Mouse (Mus musculus): ENCODE data around the gene Slc38a2. TPM values are rescaled to one million over a fixed set of nuclear protein-coding genes. Genes with fewer than 3 reads are reported as not detected.

Slc38a2 gene
- total and polyA plus RNA-seq, 3 experiments: 59.3 to 209 (median 149) TPM

GRCm38 (mm10) chr15:96694988-96695387 is 4.5 kb downstream of the Slc38a2 start:
- 0 out of 2 replicates have a peak overlapping the region, but pooled peaks have one; percentile 10 for H3K9ac ChIP-seq (ENCODE audit: low read depth, low read length)
- intact Hi-C loops (cut with DNase I): loop anchor here (5.0 to 10.0 kb wide), 4 partner anchors 77 to 490 kb away; partner anchors contain the start of gene Arid2
- TF ChIP-seq EP300 (IDR thresholded peaks at IDR 0.05; ENCODE audit: insufficient read depth, low read depth, low read length): no peak
- TF ChIP-seq CTCF (IDR thresholded peaks at IDR 0.05): no peak
- TF ChIP-seq POLR2A (IDR thresholded peaks at IDR 0.05; ENCODE audit: insufficient read depth, low read depth, low read length): no peak
- peaks cover 5% of the 10 kb centered on the region for H3K4me1 ChIP-seq (ENCODE audit: control insufficient read depth, insufficient read depth, low read length)
- no peaks in the 10 kb centered on the region for H3K27me3 ChIP-seq (ENCODE audit: control insufficient read depth, insufficient read depth, low read length)
- peaks cover 63% of the 10 kb centered on the region for H3K36me3 ChIP-seq (ENCODE audit: control insufficient read depth, insufficient read depth, low read length)
- H3K4me3 ChIP-seq: peak overlapping the region; percentile 88
- no peaks in the 10 kb centered on the region for H3K79me2 ChIP-seq (replicated peaks; ENCODE audit: control insufficient read depth, insufficient read depth, low read length)
- WGBS: 61% methylated on average over 7 of the region's 7 CpGs
- no peak for DNase-seq
- peak overlapping the region; percentile 99 for H3K27ac ChIP-seq

DNA sequence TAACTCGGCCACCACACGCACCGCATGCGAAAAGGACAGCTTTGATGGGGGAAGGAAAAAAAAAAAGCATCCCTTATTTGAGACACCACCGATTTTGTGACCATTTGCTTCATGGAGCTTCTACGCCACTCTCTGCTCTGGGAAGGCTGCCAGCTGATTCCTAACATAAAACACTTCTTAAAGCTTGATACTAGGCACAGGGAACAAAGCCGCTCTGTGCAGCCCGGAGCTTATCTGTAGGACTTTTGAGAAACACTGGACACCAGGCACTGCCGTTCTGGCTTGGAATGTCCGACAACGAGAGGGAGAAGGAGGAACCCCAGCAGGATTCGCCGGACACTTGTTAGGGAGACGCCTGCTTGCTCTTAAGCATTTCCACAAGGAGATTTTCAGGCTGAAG is 5.8 kb downstream of the Slc38a2 start:
- peak overlapping the region; percentile 23; the same call in 1 of the 2 replicates for H3K4me3 ChIP-seq

DNA sequence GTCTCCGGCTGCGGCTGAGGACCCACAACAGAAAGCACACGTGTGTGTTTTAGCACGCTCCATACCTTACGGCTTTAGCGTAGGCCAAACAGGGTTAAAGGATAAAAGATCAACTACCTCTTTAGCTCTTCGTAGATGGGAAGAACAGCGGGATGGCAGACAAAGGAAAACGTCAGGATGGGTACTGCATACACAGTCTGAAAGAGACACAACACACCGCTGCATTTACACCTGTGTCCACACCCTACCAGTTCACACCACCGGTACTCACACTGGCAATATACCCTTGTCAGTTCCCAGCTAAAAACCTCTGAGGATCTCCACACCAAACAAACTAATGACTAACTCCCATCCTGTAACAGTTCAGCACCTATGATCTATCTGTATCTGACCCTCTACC is 7.1 kb downstream of the Slc38a2 start:
- TF ChIP-seq EP300 (IDR thresholded peaks at IDR 0.05; ENCODE audit: insufficient read depth, low read depth, low read length) (no peak), POLR2A (IDR thresholded peaks at IDR 0.05; ENCODE audit: insufficient read depth, low read depth, low read length) (0 out of 2 replicates have a peak, but pooled peaks have one; percentile 29)
- intact Hi-C loops (cut with DNase I): loop anchor here (10.0 kb wide), 1 partner anchor 492 kb away; no protein-coding TSS in a partner anchor
- Histone ChIP-seq H3K27me3 (ENCODE audit: control insufficient read depth, insufficient read depth, low read length) (no peaks in the 10 kb centered on the region), H3K27ac (no peak overlapping the region; the same call in 1 of the 2 replicates), H3K9ac (ENCODE audit: low read depth, low read length) (no peak overlapping the region), H3K79me2 (replicated peaks; ENCODE audit: control insufficient read depth, insufficient read depth, low read length) (no peaks in the 10 kb centered on the region), H3K4me3 (no peak overlapping the region), H3K36me3 (ENCODE audit: control insufficient read depth, insufficient read depth, low read length) (peaks cover 72% of the 10 kb centered on the region), H3K4me1 (ENCODE audit: control insufficient read depth, insufficient read depth, low read length) (peaks cover 6% of the 10 kb centered on the region)
- DNase-seq: no peak
- WGBS: 76% methylated on average over 11 of the region's 11 CpGs

More for the DNA sequence above, 5.8 kb downstream of the Slc38a2 start:
- peak in 1 of 2 experiments; percentile 35 for DNase-seq
- intact Hi-C loops (cut with DNase I): loop anchor here (10.0 kb wide), 1 partner anchor 491 kb away; no protein-coding TSS in a partner anchor
- Histone ChIP-seq H3K79me2 (replicated peaks; ENCODE audit: control insufficient read depth, insufficient read depth, low read length) (no peaks in the 10 kb centered on the region), H3K4me1 (ENCODE audit: control insufficient read depth, insufficient read depth, low read length) (peaks cover 6% of the 10 kb centered on the region), H3K27ac (peak overlapping the region; percentile 32), H3K9ac (ENCODE audit: low read depth, low read length) (peak overlapping the region; percentile 5; the same call in 1 of the 2 replicates), H3K27me3 (ENCODE audit: control insufficient read depth, insufficient read depth, low read length) (no peaks in the 10 kb centered on the region), H3K36me3 (ENCODE audit: control insufficient read depth, insufficient read depth, low read length) (peaks cover 71% of the 10 kb centered on the region)
- TF ChIP-seq EP300 (IDR thresholded peaks at IDR 0.05; ENCODE audit: insufficient read depth, low read depth, low read length) (no peak), CTCF (IDR thresholded peaks at IDR 0.05) (no peak), POLR2A (IDR thresholded peaks at IDR 0.05; ENCODE audit: insufficient read depth, low read depth, low read length) (no peak)
- 39% methylated on average over 14 of the region's 14 CpGs for WGBS

GRCm38 (mm10) chr15:96691381-96691780 is 8.1 kb downstream of the Slc38a2 start:
- intact Hi-C loops (cut with DNase I): loop anchor here (10.0 kb wide), 1 partner anchor 493 kb away; no protein-coding TSS in a partner anchor
- Histone ChIP-seq H3K79me2 (replicated peaks; ENCODE audit: control insufficient read depth, insufficient read depth, low read length) (no peaks in the 10 kb centered on the region), H3K27me3 (ENCODE audit: control insufficient read depth, insufficient read depth, low read length) (no peaks in the 10 kb centered on the region), H3K27ac (no peak overlapping the region), H3K4me1 (ENCODE audit: control insufficient read depth, insufficient read depth, low read length) (peaks cover 5% of the 10 kb centered on the region), H3K36me3 (ENCODE audit: control insufficient read depth, insufficient read depth, low read length) (peaks cover 64% of the 10 kb centered on the region), H3K9ac (ENCODE audit: low read depth, low read length) (no peak overlapping the region), H3K4me3 (no peak overlapping the region)
- WGBS: 75% methylated on average over 15 of the region's 15 CpGs
- DNase-seq: no peak
- TF ChIP-seq POLR2A (IDR thresholded peaks at IDR 0.05; ENCODE audit: insufficient read depth, low read depth, low read length) (no peak), EP300 (IDR thresholded peaks at IDR 0.05; ENCODE audit: insufficient read depth, low read depth, low read length) (no peak), CTCF (IDR thresholded peaks at IDR 0.05) (no peak)

GRCm38 (mm10) chr15:96690829-96691228 is 8.7 kb downstream of the Slc38a2 start:
- H3K4me1 ChIP-seq (ENCODE audit: control insufficient read depth, insufficient read depth, low read length): peaks cover 5% of the 10 kb centered on the region
- no peak for TF ChIP-seq POLR2A (IDR thresholded peaks at IDR 0.05; ENCODE audit: insufficient read depth, low read depth, low read length)
- no peak for TF ChIP-seq EP300 (IDR thresholded peaks at IDR 0.05; ENCODE audit: insufficient read depth, low read depth, low read length)
- TF ChIP-seq CTCF (IDR thresholded peaks at IDR 0.05): no peak
- H3K27ac ChIP-seq: no peak overlapping the region
- WGBS: 82% methylated on average over 13 of the region's 13 CpGs
- peaks cover 59% of the 10 kb centered on the region for H3K36me3 ChIP-seq (ENCODE audit: control insufficient read depth, insufficient read depth, low read length)
- no peaks in the 10 kb centered on the region for H3K79me2 ChIP-seq (replicated peaks; ENCODE audit: control insufficient read depth, insufficient read depth, low read length)
- no peak for DNase-seq
- no peaks in the 10 kb centered on the region for H3K27me3 ChIP-seq (ENCODE audit: control insufficient read depth, insufficient read depth, low read length)
- intact Hi-C loops (cut with DNase I): loop anchor here (10.0 kb wide), 1 partner anchor 494 kb away; no protein-coding TSS in a partner anchor
- H3K9ac ChIP-seq (ENCODE audit: low read depth, low read length): no peak overlapping the region
- H3K4me3 ChIP-seq: no peak overlapping the region

DNA sequence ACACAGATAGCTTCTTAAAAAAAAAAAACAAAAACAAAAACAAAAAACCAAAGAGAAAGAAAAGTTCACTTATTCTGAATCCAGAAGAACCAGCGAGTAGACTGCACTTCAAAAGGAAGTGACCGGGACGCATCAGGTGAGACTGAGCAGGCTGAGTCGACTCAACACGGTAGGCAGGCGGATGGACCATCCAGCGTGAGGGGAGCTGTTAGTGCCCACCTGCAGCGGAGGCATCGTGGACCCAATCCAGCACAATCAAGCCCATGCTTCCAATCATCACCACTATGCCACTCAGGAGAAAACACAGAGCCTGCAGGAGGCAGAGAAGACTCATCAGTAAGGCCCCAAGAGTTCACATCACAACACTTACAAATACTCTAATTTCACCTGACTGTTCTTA is 9.6 kb downstream of the Slc38a2 start:
- WGBS: 68% methylated on average over 9 of the region's 9 CpGs
- no peak for DNase-seq
- intact Hi-C loops (cut with DNase I): loop anchor here (10.0 kb wide), 1 partner anchor 495 kb away; no protein-coding TSS in a partner anchor
- Histone ChIP-seq H3K36me3 (ENCODE audit: control insufficient read depth, insufficient read depth, low read length) (peaks cover 53% of the 10 kb centered on the region), H3K4me1 (ENCODE audit: control insufficient read depth, insufficient read depth, low read length) (peaks cover 2% of the 10 kb centered on the region), H3K79me2 (replicated peaks; ENCODE audit: control insufficient read depth, insufficient read depth, low read length) (no peaks in the 10 kb centered on the region), H3K9ac (ENCODE audit: low read depth, low read length) (no peak overlapping the region), H3K27me3 (ENCODE audit: control insufficient read depth, insufficient read depth, low read length) (no peaks in the 10 kb centered on the region), H3K4me3 (no peak overlapping the region), H3K27ac (no peak overlapping the region)
- no peak for TF ChIP-seq CTCF (IDR thresholded peaks at IDR 0.05)
- TF ChIP-seq EP300 (IDR thresholded peaks at IDR 0.05; ENCODE audit: insufficient read depth, low read depth, low read length): no peak
- no peak for TF ChIP-seq POLR2A (IDR thresholded peaks at IDR 0.05; ENCODE audit: insufficient read depth, low read depth, low read length)
